ENCODE assay signal across 8 mouse cellular contexts in genomic region chr6:34875966-34876834, GRCm38 (mm10). TPM values are rescaled to one million over a fixed set of nuclear protein-coding genes. Genes with fewer than 3 reads are reported as not detected.
DNase-seq lines count a peak whose midpoint lies in the region; ATAC-seq lines count a peak whose summit lies in the region.

No protein-coding gene starts in this region.

- no peaks in the 10 kb centered on the region for H3K27me3 ChIP-seq in heart, embryonic 10.5 days (ENCODE audit: insufficient read depth, poor library complexity, severe bottlenecking)
- no peaks in the 10 kb centered on the region for H3K27me3 ChIP-seq in lung, embryonic 16.5 days (ENCODE audit: control insufficient read depth, insufficient read depth, low read depth, low read length)
- H3K27me3 ChIP-seq in splenic B cell, adult 2 months (ENCODE audit: control insufficient read depth, insufficient read depth, low read length, poor library complexity, severe bottlenecking): no peaks in the 10 kb centered on the region

- H3K4me1 ChIP-seq in heart, embryonic 10.5 days: peaks cover 52% of the 10 kb centered on the region
- H3K4me1 ChIP-seq in lung, embryonic 16.5 days (replicated peaks; ENCODE audit: control insufficient read depth, insufficient read depth, low read length): peaks cover 32% of the 10 kb centered on the region

- peak overlapping the region; percentile 78; the same call in 1 of the 2 replicates for H3K4me3 ChIP-seq in heart, embryonic 10.5 days
- H3K4me3 ChIP-seq in lung, embryonic 16.5 days (ENCODE audit: low read length): peak overlapping the region; percentile 82

- H3K36me3 ChIP-seq in heart, embryonic 10.5 days: peaks cover 22% of the 10 kb centered on the region
- H3K36me3 ChIP-seq in lung, embryonic 16.5 days (ENCODE audit: control insufficient read depth, insufficient read depth, low read length): peaks cover 11% of the 10 kb centered on the region; the same call in 1 of the 2 replicates
- H3K36me3 ChIP-seq in splenic B cell, adult 2 months (ENCODE audit: control insufficient read depth, insufficient read depth, low read length, poor library complexity, severe bottlenecking): no peaks in the 10 kb centered on the region; the same call in none of the 2 replicates

- H3K9ac ChIP-seq in lung, embryonic 16.5 days (ENCODE audit: low read length): peak overlapping the region; percentile 90

- H3K9me3 ChIP-seq in heart, embryonic 10.5 days: no peaks in the 10 kb centered on the region
- no peaks in the 10 kb centered on the region for H3K9me3 ChIP-seq in lung, embryonic 16.5 days (ENCODE audit: control insufficient read depth, low read length)

- H3K27ac ChIP-seq in heart, embryonic 10.5 days: peak overlapping the region; percentile 96
- peak overlapping the region; percentile 95 for H3K27ac ChIP-seq in lung, embryonic 16.5 days (ENCODE audit: low read length)

- intact Hi-C loops in heart, postnatal 10 days (cut with DNase I): loop anchor here (5.0 kb wide), 2 partner anchors 279 to 364 kb away; partner anchors contain the start of gene Cald1

- no peak for DNase-seq in heart, embryonic 10.5 days (ENCODE audit: low spot score)
- DNase-seq in heart, postnatal 10 days: no peak
- peak; percentile 77 for DNase-seq in MEL-GATA-1-ER (ENCODE audit: extremely low read depth, low read depth)
- peak; percentile 40 for DNase-seq in heart, postnatal 4 days
- DNase-seq in splenic B cell, adult 2 months (ENCODE audit: low read depth, low spot score): peak; percentile 67
- DNase-seq in left cerebral cortex, adult 18-20 months (ENCODE audit: low spot score in 2 of 2): no peak
- DNase-seq in right cerebral cortex, postnatal 14 days: no peak

- H3K4me2 ChIP-seq in lung, embryonic 16.5 days (ENCODE audit: low read depth, low read length): peak overlapping the region; percentile 83; the same call in 1 of the 2 replicates

- ATAC-seq in lung, embryonic 16.5 days (ENCODE audit: low read depth): no peak

- 21% methylated on average over 12 of the region's 12 CpGs for WGBS in heart, embryonic 10.5 days
- 43% methylated on average over 12 of the region's 12 CpGs for WGBS in lung, embryonic 16.5 days

RNA-seq across cellular contexts. Expression of gene Cyren, which starts 1.7 kb away (rescaled TPM):
- polyA plus RNA-seq in heart, embryonic 10.5 days (2016; fragmentation: Nextera tagmentation; extraction: Ambion mirVana): 13.7 and 16.5 TPM in 2 replicates
- 1 to 10 TPM; 5.3 TPM for total RNA-seq in heart, postnatal 10 days (2021)
- 1 to 10 TPM; 5.5 to 6.7 TPM for total RNA-seq in heart, postnatal 4 days (2021)
- 21.6 and 22.8 TPM in 2 replicates for polyA plus RNA-seq in lung, embryonic 16.5 days (2015; fragmentation: Nextera tagmentation; extraction: Ambion mirVana)
- 1 to 10 TPM; 4.1 to 5.6 TPM for total RNA-seq in left cerebral cortex, adult 18-20 months (2021)

RNA-seq across cellular contexts. Expression of gene Tmem140, which starts 13.3 kb away (rescaled TPM):
- 1.4 and 1.8 TPM in 2 replicates for polyA plus RNA-seq in heart, embryonic 10.5 days (2016; fragmentation: Nextera tagmentation; extraction: Ambion mirVana)
- 10 to 100 TPM; 16.0 to 19.3 TPM for total RNA-seq in heart, postnatal 10 days (2021)
- 10 to 100 TPM in 1 of 2 experiments, 1 to 10 TPM in 1; 4.6 to 10.6 TPM for total RNA-seq in heart, postnatal 4 days (2021)
- 4.7 and 7.0 TPM in 2 replicates for polyA plus RNA-seq in lung, embryonic 16.5 days (2015; fragmentation: Nextera tagmentation; extraction: Ambion mirVana)
- 1 to 10 TPM; 3.5 to 4.6 TPM for total RNA-seq in left cerebral cortex, adult 18-20 months (2021)

RNA-seq across cellular contexts. Expression of gene Wdr91, which starts 34.5 kb away (rescaled TPM):
- 12.6 and 13.0 TPM in 2 replicates for polyA plus RNA-seq in heart, embryonic 10.5 days (2016; fragmentation: Nextera tagmentation; extraction: Ambion mirVana)
- 10 to 100 TPM; 18.3 to 20.7 TPM for total RNA-seq in heart, postnatal 10 days (2021)
- 10 to 100 TPM; 19.1 to 22.7 TPM for total RNA-seq in heart, postnatal 4 days (2021)
- 19.0 and 22.5 TPM in 2 replicates for polyA plus RNA-seq in lung, embryonic 16.5 days (2015; fragmentation: Nextera tagmentation; extraction: Ambion mirVana)
- total RNA-seq in left cerebral cortex, adult 18-20 months (2021): 10 to 100 TPM; 30.2 to 33.2 TPM

RNA-seq across cellular contexts. Expression of gene Stra8, which starts 43.8 kb away (rescaled TPM):
- not detected in 2 replicates for polyA plus RNA-seq in heart, embryonic 10.5 days (2016; fragmentation: Nextera tagmentation; extraction: Ambion mirVana)
- total RNA-seq in heart, postnatal 10 days (2021): not detected
- total RNA-seq in heart, postnatal 4 days (2021): not detected
- polyA plus RNA-seq in lung, embryonic 16.5 days (2015; fragmentation: Nextera tagmentation; extraction: Ambion mirVana): 0.24 TPM in 1 of 2 replicates, not detected in the other
- not detected for total RNA-seq in left cerebral cortex, adult 18-20 months (2021)

Comparison
In these comparisons a context has a peak if more than half of its experiments do, and no peak if none do; other contexts are left out.
1. DNase-seq: peak in MEL-GATA-1-ER (single experiment), heart, postnatal 4 days (single experiment) and splenic B cell, adult 2 months (single experiment); none in heart, embryonic 10.5 days (single experiment), heart, postnatal 10 days (0 of 2), left cerebral cortex, adult 18-20 months (0 of 2) and right cerebral cortex, postnatal 14 days (single experiment).